Mouse (Mus musculus) monocyte, adult 2 months (primary cell): Measurements from ENCODE around the gene Dusp16.
"Not testable (repeated sequence)": the region's sequence is repeated elsewhere in the genome, so short reads cannot be mapped to it uniquely, and the experiment has no call there.

ENCODE experiments used
- DNase-seq, 2 experiments: peaks; one replicate each; pipeline ENCODE4 v3.0.0; 2022; ENCODE audit warnings: low spot score in 2 of 2, low read depth in 1 of 2

Dusp16 gene

DNA sequence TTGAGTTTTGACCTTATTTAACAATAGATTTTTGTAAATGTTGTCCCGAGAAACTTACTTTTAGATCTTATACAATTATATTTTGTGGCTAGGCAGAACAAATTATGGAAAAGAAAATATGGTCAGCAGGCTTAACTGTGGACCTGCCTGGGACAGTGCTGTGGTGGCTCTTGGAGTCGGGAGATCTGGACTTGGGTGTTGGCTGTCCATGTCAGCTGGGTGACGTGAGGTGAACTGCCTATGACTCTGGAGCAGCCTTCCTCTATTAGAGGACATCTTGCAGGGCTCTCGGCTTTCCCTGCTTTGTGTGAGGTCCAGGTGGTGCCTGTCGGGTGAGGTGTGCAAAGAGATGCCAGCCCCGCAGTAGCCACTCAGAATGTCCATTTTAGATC lies 91.2 kb downstream of the Dusp16 start:
- DNase-seq = no peak

DNA sequence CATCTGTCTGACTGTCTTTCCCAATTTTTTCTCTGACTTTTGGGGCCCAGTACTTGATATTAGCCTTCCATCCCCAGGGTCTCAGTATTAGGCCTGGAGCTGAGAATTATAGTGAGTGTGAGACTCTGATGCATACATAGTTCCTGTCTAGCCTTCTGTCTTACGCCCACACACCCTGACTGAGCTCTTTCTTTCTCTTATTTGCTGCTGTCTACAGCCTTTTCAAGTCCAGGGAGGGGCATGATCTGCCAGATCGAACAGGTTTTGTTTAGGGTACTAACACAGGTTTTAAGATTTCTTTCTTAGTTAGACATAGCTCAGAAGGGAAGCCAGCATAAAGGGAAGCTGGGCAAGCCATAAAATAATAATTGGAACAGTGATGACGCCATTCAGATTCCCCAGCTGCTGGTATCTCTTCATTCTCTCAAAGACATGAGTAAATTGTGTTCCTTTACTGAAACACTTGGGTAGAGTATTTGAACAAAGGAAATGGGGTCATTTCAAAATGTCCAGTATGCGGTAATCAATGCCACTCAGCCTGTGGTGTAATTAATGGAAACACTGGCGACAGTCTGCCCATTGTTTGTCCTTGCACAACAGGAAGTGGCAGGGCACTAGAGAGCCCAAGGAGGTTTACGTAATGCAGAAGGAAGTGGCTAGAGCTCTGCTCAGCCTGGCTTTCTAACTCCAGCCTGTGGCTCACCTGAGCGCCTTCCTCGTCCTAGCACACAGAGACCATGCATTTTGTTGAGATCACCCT lies 91.8 kb downstream of the Dusp16 start:
- peak; percentile 60 to 81 for DNase-seq

DNA sequence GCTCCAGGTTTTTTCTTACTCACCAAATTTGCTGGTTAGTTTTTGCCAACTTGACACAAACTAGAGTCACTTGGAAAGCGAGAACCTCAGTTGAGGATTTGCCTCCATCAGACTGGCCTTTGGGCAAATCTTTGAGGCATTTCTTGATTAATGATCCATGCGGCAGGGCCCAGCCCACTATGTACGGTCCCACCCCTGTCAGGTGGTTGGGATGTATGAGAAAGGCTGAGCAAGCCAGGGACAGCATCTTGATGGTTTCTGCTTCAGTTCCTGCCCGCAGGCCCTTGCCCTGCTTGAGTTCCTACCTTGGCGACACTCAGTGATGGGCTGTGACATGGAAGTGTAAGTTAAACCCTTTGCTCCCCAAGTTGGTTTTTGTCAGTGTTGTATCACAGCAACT lies 94.2 kb downstream of the Dusp16 start:
- no peak for DNase-seq

DNA sequence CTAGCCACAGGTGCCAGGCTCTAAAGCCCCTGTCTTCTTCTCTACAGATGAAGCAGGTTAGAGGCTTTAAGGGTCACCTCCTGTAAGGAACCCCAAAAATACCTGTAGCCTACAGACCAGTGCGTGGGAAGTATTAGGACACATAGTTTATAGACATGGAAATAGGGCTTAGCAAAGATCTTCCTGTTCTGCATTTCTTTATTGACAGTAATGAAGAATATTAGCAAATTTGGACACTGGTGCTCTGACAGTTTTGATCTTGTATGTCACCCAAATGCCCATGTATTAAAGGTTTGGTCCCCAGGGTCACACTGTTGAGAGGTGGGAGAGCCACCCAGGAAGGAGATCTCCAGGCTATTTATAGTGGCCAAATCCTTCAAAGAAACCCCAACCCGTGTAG lies 95.9 kb downstream of the Dusp16 start:
- no peak for DNase-seq

DNA sequence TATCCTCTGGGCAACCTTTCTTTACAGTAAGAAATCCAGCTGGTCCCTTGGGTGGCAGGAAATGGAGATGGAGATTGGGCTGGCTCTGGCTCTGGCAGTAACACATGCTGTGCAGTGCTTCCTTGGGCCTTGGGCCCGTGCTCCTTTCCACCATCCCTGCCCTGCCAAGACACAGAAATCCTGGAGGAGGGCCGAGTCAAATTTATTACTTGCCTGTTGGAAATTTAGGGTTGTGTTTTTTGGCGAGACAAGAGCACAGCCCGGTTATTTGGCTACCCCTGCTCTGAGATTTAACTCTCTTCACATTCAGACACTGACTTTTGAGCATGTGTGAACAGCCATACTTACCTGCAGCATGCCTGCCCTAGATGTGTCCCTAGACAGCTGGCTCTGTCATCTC lies 96.3 kb downstream of the Dusp16 start:
- DNase-seq = no peak

DNA sequence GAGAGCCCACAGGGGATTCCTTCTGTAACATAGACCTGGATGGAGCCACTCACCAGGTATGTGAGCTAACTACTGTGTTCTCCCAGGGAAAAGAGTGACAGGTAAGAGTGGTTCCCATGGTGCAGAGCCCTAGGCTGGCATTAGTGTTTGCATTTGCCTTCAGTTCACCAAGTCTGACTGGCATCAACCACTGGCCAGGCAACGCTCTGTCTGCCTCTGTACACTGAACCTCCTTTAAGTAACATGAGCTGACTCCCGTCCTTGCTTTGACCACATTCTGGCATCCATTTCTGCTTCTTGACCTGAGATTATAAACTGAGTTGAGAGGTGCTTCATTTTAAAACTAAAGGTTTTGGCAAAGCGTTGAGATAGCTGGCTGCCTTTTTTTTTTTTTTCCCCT lies 96.8 kb downstream of the Dusp16 start:
- no peak for DNase-seq

DNA sequence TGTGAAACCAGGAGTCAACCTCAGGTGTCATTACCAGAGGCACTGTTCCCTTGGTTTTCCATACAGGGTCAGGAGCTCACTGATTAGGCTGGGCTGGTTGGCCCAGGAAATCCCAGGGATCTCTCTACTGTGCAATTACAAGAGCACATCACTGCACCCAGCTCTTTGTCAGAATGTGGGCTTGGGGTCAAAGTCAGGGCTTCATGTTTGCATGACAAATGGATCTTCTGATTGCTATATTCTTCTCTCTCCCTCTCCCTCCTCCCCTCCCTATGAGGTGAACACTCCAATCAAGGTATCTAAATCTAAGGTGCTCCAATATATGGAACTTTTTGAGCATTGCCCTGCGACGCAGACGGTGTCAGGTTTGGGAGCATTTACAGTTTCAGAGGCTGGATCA lies 97.4 kb downstream of the Dusp16 start:
- no peak for DNase-seq

DNA sequence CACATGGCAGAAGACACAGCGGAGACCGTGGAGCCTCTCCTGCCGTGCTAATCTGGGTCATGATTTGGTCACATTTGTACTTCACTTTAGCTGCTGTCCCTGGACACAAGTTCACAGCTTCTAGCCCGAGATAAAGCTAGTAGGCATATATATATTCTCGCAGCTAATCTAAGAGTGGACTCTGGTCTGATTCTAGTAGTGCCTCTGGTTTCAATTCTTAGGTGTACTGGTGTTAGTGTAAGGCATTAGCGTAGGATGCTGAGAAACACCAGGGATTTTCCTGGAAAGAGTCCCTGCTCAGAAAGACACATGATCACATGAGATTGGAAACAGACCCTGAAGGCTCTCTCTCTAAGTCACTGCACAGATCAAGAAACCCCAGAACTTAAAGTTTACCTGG lies 97.9 kb downstream of the Dusp16 start:
- DNase-seq = no peak

DNA sequence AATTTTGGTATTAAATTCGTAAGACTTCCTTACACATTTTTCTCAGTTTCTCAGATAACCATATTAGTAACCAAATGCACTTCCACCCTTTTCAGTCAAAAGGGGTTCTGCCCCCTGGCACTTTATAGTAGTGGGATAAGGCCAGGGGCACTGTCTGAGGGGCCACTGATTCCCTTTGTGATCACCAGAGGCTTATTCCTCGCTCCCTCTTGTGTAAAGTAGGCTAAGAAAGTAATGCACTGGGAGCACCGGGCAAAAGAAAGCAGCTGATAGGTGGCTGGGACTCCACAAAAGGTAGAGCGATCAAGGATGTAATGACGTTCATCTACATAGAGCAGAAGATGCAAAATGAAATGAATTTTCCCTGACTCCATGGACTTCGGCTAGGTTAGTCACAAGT lies 106.9 kb downstream of the Dusp16 start:
- DNase-seq = no peak

DNA sequence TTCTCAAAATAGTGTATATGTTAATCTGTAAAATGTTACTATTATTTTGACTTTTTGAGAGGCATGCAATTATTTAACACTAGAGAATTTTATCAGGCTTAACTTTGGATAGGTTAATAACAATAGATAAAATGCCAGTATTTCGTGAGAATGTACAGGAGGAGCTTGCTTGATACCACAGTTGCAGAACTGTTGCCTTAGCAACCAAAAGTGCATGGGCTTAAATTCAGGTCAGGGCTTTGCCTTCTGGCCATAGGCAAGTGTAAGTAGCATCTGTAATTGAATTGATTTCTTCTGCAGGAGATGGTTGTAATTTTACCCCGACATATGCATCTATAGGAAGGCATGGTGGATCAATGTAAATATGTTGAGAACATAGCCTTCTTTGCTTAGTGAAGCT lies 107.4 kb downstream of the Dusp16 start:
- DNase-seq = no peak

DNA sequence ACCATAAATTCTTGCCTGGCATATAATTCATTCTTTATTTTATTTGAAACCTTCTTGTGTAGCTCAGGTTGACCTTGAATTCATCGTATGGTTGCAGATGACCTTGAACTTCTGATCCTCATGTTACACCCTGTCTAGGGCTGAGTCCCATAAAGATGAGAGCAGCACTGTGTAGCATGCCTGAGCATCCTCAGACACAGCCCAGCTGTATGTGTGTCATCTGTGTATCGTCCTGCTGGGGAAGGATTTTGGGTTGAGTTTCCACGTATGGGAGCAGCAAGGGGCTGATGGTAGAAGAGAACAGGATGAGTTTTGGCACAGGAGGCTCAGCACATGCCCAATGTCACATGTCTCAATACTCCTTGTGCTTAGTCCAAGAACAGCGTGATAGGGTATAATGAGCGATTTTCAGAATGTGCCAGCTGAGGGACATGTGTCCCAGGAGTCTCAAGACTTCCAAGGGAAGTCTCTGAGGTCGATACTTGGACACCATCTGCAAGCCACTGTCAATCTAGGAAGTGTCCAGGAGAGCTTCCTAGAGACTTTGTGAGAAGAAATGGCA lies 108.0 kb downstream of the Dusp16 start:
- DNase-seq = no peak

DNA sequence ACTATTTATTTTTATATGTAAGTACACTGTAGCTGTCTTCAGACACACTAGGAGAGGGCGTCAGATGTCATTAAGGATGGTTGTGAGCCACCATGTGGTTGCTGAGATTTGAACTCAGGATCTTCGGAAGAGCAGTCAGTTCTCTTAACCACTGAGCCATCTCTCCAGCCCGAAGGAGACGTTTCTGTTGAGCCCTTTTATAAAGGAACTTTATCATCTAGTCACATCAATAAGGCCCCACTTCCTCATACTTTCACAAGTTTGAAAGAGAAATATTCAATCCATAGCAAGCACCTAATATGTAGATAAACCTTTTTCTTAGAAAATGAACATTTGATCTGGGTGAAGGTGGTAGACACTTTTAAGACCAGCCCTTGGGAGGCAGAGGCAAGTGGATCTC lies 113.1 kb downstream of the Dusp16 start:
- DNase-seq = not testable (repeated sequence)

DNA sequence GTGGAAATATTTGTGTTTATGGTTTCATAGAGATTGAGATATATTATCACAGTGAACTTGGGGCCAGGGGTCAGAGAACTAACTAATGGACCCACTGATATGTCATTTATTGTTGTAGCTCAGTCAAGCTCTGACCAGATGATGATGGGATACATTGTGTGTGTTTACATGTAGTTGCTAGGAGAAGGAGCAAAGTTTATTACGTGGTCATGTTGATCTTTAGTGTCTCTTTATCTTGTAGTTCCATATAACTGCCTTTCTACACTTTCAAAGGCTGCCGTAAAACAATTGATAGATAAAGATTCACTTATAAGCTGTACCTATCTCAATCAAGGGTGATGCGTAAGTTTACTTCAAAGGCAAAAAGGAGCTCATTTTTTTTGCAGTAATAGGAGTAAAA lies 114.4 kb downstream of the Dusp16 start:
- DNase-seq = no peak

DNA sequence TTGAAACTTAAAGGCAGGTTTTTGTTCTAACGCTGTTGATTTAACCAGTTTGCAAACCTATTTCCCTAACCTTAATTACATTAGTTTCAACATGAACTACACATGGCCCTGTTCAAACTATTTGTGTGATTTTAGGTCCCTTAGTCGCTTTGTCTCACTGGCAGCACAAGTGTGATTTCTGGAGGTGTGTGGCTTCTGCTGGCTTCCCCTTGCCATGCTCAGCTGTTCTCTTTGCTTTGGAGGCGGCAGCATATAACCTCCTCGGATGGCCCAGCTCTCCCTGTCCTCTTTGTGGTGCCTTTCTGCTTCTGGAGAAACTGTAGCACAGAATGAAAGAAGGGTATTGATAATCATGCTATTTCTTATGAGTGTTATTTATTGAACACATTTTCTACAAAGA lies 114.9 kb downstream of the Dusp16 start:
- no peak for DNase-seq

DNA sequence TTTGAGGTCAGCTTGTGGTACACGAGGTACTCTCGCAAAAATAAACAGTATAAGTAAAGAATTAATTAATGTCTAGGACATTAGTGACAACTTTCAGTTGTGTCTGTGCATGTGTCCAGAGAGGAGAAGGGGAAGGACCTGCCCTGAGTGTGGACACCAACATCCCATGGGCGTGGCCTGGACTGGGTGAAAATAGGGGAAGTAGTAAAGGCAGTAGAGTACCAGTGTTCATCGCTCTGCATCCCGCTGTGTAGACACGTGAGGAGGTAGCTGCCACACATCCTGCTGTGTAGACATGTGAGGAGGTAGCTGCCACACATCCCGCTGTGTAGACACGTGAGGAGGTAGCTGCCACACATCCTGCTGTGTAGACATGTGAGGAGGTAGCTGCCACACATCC lies 118.7 kb downstream of the Dusp16 start:
- peak; percentile 53 to 54 for DNase-seq

DNA sequence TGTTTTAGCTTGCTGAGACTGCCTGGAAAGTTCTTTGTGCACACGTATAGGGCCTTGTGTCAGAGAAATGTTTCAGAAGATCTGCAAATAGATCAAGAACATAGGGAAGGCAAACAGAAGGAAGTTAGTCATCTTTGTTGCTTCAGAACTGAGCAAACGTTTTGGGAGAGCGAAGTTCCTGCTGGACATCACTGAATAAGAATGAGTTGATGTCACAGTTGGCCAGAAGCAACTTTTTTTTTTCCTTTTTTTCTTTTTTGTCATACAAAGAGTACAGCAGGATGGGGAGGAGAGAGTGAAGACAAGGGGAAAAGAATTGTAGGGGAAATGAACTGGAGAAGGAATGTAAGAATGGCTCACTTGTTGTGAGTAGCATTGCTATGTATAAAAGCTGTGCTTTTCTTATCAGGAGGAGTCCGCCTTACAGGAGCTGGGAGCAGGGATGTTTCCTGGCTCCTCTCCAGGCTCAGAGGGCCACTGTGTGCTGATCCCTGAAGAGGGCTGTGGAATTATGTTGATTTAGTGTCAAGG lies 121.5 kb downstream of the Dusp16 start:
- DNase-seq = no peak

DNA sequence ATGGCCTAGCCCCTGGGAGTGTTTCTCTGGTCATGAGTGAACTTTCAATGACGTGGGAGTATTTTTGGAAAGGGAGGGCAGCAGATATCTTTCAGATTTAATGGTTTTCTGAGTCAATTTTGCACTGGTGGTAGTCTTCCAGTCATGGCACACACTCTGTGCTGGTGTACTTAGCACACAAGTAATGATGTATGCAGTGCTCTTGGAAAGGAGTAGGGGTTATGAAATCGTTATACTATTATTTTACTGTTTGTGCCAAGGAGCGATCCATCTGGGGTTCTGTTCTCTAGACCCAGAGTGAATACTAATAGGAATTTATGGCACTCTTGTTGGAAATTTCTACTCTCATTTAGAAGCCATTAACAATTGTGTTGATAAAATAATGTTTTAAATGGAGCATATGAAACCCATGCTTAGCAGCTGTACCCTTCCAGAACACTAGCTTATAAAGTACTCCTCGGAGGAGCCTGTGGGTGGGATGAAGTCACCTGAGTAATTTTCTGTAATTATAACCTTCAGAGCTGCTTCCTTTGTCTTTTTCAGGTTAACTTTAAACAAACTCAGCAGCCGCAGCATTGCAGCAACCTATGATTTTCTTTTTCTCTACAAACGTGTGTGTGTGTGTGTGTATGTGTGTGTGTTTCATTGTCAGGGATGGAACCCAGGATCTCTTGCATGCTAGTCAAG lies 123.1 kb downstream of the Dusp16 start:
- DNase-seq = no peak

DNA sequence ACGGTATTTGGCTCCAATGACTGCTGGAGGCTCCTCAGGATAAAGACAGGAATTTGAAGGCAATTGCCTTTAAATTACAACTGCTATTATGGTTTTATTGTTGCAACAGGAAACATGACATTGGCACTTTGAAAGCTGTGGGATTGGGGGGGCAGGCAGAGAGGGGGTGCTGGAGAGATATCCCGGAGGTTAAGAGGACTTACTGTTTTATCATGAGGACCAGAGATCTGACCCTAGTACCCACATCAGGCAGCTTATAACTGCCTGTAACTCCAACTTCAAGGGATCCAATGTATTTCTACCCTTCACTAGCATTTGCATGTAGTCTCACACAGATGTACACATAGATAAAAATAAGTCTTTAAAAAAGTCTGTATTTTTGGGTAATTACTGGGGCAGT lies 123.9 kb downstream of the Dusp16 start:
- no peak for DNase-seq

DNA sequence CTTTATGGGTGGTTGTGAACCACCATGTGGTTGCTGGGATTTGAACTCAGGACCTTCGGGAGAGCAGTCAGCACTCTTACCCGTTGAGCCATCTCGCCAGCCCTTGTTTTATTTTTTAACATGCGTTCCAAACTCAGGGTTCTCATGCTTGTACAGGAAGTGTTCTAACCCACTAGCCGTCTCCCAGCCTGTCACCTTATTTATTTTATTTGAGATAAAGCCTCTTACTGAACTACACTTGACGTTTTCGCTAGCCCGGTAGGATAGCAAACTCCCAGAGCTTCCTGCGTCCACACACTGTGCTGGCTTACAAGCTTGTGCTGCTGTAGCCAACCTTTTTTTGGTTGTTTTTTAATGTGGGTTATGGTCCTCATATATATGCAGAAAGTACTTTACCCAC lies 126.6 kb downstream of the Dusp16 start:
- no peak for DNase-seq
